Mouse (Mus musculus): ENCODE results near the gene Ppp3ca.

GRCm38 (mm10) chr3:136678386-136678785 lies 8.5 kb downstream of the Ppp3ca start:
- no peak for TF ChIP-seq CTCF (IDR thresholded peaks at IDR 0.05; ENCODE audit: low read depth, low read length)
- no peak for TF ChIP-seq POLR2A (IDR thresholded peaks at IDR 0.05; ENCODE audit: insufficient read depth, low read length)

Data from ES-Bruce4 (cell line).